Mouse (Mus musculus) adrenal gland, postnatal 36 days (tissue): ENCODE measurements around the gene Dennd2d. TPM values are rescaled to one million over a fixed set of nuclear protein-coding genes. Genes with fewer than 3 reads are reported as not detected.

Source experiments
- DNase-seq, 2 experiments: peaks; one replicate each; pipeline ENCODE4 v3.0.0; 2021; ENCODE audit warnings: mixed read lengths in 1 of 2
- long read RNA-seq, 2 experiments: library from polyadenylated mRNA; stranded (forward); transcript quantifications; one replicate each; pipeline ENCODE4 v2.0.0; 2021; ENCODE audit warnings: borderline sequencing depth in 2 of 2
- total RNA-seq, 2 experiments: library from RNA; stranded (reverse); gene quantifications; 2 replicates each; pipeline ENCODE4 v1.2.3; 2021

Dennd2d gene
- total RNA-seq: 1 to 10 TPM; 2.5 to 4.8 TPM
- long read RNA-seq, experiment 1, full-length matches to known transcripts: 7 of 11 reads
- long read RNA-seq, experiment 1, partial matches to known transcripts: 1 of 11 reads
- long read RNA-seq, experiment 1, other reads (novel, unspliced or antisense): 3 of 11 reads
- long read RNA-seq, experiment 2: 0 reads

DNA sequence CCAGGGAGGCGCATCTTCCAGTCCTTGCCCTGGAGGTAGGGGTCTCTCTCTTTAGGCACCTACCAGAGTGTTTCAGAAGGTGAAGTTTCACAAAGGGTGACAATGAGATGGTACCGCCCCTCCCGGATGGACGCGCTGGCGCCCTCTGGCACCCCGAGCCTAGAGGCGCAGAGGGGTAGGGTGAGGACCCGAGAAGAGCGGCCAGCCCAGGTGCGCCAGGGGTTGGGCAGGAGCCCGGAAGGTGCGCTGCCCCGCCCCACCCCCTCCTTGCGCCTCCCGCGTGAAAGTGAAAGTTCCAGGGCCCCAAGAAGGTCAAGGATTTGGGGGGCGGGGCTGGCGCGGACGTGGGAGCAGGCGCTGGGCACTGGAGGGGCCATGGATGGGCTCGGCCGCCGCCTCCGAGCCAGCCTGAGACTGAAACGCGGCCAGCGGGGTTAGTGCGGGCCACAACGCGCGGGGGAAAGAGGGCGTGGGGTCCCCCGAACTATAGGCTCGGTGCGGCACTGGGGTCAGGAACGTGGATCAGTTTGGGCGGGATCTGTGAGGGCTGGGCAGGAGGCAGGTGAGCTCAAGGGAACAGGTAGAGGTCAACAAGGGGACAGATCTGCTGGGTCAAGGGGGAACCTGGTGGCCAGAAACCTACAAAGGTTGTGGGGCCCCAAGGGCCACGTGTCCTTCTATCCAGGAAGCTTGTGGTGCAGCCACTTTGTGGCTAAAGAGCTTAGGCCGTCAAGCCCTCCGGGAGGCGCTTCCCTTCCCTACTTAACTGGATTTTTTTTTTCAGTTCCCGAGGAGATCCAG is at the start of gene Dennd2d:
TSS of gene Dennd2d (plus strand) at position 125 of the 801 bp plus-strand sequence.
- peak; percentile 62 to 69 for DNase-seq

DNA sequence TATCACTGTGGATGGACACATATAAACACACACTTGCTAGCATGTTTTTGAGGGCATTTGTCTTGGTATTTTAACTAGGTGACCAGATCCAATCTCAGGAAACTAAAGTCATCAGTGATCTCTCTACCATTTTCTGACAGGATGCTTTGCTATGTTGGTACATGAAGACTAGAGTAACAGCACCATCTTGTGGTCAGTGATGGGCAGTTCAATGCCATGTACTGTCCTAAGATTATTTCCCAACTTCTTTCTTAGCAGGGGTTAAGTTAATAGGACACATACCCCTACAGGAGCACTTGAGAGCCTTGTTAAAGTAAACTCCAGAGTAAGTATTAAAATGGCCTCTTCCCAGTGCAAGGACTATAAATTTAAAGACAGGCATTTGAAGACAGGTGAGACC is 33.6 kb upstream of the Dennd2d start:
- DNase-seq: peak; percentile 1 to 19

DNA sequence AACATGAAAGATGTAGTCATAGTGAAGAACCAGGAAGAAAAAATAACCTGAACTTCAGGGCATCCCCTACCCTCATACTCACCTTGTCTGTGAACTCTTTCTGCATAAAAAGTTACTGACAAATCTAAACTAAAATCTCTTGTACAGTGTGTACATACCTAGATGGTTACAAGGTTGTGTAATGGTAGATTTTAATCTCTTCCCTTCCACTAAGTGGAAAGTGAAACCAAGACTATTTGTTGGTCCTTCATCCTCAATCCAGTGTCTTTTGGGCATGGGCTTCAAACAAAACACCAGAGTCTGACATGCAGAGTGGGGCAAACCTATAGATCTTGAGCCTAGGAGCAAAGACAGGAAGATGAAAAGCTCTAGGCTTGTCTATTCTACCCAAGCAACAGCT is 33.2 kb upstream of the Dennd2d start:
- no peak for DNase-seq

DNA sequence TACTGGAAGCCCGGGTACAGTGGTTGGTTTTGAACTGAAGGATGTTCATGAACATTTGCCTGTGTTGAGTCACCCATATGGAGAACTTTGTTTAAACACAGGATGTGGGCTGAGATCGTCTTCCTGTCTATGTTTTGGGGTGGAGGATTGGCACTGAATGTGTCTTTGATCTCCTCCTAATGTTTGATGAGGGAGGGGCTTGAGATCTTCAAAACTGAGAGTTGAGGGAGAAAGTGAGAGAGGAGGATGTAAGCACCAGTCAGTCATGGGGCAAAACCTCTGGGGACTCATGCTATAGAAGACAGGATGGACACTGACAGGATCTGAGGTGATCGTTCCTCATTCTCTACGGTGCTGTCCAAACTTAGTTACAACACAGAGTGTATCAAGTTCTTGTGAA is 32.6 kb upstream of the Dennd2d start:
- DNase-seq: no peak

DNA sequence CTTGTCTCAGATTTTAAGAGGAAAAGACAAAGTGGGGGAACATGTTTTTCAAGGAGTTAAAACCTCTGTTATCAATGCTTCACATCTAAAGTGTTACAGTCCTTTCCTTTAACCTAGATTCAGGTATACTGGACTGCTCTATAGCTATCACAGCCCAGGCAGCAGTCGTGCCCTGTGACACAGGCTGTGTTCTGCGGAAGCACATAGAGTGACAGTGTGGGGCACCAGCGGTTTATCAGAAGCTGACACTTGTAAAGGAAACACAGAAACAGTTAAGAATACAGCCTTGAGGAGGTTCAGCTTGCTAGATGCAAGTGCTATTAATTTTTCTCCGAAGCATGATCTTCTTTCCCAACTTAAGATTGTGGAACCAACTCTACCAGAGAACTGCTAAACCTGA is 29.6 kb upstream of the Dennd2d start:
- no peak for DNase-seq

DNA sequence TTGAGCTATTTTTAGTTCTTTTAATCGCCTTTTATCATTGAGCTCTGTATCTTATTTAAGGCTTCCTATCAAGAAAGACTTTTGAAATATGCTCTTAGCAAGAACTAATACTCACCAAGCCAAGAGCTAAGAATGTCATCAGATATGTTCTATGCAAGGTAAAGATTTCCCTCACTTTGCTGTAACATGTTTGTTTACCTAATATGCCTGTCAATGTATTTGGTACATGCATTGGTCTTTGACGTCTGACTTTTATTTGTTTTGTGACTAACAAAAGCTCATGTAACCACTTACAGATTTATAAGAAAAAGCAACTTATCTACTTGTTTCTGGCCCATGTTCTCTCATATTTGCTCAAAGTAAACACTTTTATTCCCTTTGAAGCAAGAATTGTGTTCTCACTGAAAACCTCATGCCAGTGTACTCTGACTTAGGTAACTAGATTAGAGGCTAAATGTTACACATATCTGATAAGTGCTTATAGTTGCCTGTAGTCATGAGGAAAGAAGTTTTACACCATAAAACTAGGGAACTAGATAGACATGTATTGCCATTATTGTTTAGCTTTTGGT is 24.8 kb upstream of the Dennd2d start:
- DNase-seq: no peak

DNA sequence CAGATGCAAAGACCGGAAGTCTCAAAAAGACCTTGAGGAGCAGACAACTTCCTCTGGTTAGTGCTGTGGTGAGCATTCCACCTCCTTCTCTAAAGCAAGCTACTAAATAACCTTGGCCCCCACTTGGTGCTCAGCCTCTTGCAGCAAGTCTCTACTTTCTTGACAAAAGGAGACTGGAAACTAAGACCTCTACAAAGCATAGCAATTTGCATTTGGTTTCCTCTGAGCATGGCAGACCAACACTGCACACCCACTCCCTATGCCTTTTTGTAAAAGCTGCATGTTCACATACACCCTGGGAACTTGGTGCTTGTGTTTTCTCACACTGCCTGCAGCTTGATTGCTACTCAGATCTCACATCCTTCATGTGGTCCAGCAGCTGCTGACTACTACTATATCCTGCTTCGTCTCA is 20.1 kb upstream of the Dennd2d start:
- DNase-seq: no peak

DNA sequence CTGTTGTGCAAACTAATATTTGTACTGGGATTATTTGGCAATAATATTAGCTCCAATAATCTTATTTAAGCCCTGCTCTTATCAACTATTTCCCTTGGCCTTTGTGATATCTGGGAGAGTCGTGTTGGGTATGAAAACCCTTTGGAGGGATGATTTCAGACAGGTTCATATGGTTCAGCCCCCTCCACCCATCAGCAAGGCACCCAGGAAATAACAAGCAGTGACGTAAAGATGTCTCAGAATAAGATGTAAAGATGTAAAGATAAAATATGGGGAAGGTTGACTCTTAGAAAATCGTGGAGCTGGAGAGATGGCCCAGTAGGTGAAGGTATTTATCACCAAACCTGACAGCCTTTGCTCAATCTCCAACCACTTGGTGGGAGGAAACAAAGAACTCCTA is 19.7 kb upstream of the Dennd2d start:
- no peak for DNase-seq

DNA sequence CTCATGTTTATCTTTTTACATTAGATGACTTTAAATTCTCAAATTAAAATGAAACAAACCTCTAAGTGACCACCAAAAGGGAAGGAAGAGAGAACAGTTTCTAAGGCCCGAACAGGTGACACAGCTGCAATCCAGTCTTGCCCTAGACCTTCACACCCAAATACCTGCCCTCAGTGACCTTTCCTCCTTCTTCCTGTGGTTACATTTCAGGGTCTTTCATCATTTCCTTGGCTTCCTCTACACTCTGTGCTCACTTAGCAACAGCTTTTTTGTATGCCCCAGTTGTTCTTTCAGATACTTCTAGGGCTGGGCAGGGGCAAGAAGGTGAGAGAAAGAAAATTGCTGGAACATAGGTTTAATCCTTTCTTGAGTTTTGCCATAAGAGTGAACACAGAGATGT is 17.5 kb upstream of the Dennd2d start:
- no peak for DNase-seq

DNA sequence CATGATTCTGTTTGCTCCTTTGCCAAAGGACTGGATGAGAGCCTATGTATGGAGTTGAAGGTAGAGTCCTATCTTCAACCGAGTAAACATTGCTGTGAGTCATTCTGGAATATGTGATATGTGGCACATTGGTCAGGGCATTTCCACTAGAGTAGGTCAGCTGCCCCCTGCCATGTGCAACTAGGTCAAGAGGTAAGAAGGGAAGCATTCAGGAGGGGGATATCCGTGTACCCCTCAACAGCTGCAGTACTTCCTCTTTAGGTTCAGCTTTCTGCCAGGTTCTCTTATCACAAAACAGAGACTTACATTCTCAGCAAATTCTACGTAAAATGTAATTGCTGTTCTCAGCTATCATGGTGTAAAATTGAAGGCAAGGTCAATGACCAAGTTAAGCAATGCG is 8.0 kb upstream of the Dennd2d start:
- no peak for DNase-seq

DNA sequence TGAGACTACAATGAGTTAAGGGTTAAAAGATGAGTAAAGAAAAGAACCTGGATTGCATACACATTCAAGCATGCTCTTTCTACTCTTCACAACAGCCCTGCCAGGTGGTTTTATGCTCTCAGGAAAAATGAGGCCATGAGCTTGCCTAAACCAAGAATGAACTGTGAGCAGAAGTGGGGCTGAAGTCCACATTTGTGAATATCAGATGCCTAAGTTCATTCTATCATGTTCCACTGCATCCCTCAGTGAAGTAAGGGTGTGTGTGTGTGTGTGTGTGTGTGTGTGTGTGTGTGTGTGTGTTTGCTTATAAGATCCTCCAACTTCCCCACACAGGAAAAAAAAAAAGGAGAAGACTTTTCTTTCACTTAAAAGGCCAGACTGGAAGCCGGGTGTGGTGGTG is 5.3 kb upstream of the Dennd2d start:
- DNase-seq: no peak

DNA sequence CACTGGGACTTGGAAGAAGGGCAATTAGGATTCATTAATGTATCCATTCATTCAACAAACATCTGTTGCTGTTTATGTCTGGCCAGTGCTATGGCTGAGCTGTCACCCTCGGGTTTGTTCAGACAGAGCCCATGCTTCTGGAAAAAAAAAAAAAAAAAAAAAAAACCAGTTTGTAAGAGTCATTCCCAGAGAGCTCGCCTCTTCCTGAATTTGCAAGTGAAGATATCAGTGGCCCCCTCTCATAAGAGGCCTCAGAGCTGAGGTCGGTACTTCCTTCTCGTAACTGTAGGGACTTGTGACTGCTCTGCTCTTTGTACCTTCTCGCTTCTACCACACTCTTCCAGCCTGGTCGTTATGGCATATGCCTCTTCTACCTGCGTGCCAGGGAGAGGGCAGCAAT is 1.1 kb downstream of the Dennd2d start:
- no peak for DNase-seq

DNA sequence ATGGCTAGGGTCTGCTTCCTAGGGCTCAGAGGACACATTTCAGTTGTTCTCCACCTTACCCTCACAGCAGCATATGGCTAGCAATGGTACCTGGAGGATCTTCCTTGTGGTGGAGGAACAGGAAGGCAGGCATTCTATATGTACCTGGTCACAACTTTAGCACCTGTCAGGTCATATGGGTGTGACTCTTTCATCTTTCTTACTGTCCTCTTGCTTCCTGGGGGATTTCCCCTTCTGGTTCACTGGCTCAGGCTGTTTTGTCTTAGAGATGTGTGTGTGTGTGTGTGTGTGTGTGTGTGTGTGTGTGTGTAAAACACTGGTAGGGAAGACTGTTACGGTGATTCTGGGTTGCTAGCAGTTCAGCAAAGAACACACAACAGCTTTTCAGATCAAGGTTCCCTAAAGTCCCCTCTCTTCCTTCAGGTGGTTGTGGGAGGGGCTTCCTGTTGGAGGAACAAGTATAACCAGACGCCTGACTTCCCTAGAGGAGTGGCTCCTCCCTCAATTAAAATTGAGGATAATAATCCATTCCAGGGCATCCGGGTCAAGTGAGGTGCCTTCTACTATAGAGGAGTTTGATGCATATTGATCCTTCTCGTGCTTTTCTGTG is 1.7 kb downstream of the Dennd2d start:
- DNase-seq: no peak

DNA sequence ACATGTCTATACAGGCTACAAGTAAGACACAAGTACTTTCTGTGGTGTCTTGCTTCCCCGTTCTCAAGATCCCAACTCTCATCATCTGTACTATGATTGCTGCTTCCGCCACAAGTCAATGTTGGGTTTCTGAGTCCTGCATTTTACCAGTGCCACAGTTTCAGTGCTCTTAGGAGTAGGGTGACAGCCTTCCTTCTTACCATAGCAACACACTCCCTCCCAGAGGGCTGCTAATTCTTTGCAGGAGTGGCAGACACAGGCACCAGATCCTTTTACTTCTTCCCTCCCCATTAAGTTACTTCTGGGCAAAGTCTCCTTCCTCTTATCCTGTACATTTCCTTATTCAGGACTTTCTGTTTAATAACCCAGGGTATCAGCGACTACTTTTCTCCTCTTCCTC is 2.7 kb downstream of the Dennd2d start:
- DNase-seq: no peak

DNA sequence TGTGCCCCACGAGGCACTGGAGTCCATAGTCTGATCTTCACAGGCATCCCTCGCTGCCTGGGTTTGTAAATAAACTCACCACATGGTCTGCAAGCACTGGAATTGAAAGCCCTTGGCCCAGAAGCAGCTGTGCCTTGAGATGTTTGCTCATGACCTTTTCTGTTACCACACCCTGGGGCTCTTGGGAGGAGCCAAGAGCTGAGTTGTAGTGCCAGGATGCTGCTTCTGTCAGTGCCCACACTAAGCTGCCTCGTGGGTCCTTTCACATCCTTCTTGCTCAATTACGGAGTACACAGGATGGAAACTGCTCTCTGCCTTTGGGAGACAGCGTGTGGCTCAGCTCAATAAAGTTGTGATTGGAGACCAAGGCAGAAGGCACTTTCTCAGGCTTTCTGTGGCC is 3.6 kb downstream of the Dennd2d start:
- DNase-seq: peak; percentile 15 to 28

DNA sequence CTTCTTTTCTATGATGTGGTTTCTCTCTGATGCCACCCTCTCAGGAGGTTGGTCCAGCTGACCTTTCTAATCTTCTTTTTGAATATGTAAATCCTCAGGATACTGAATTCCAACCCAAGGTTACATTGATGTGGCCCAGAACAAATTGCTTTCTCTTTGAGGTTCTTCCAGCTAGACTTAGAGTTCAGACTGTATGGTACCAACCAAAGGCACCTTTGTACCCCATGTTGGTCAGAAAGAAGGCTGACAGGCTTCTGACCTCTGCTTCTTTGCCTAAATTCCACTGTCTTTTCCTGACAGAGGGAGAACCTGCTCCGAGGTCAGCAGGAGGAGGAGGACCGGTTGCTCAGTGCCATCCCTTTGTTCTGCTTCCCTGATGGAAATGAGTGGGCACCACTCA is 5.3 kb downstream of the Dennd2d start:
- no peak for DNase-seq

DNA sequence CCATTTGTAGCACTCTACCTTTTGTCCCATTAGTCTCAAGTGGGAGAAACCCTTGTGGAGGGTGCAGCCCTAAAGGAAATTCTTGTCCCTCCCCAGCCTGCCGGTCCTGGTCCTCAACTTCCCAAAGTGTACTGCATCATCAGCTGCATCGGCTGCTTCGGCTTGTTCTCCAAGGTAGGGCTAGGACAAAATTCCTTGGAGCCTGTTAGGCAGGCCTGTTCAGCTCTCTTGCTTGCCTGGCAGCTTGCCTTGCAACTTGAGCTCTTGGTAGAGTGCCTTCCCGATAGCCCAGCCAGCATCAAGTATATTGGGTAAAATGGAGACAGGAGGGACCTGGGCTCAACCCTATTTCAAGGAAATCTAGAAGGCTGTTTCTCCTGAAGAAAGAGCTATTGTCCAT is 8.0 kb downstream of the Dennd2d start:
- peak in 1 of 2 experiments; percentile 12 for DNase-seq

DNA sequence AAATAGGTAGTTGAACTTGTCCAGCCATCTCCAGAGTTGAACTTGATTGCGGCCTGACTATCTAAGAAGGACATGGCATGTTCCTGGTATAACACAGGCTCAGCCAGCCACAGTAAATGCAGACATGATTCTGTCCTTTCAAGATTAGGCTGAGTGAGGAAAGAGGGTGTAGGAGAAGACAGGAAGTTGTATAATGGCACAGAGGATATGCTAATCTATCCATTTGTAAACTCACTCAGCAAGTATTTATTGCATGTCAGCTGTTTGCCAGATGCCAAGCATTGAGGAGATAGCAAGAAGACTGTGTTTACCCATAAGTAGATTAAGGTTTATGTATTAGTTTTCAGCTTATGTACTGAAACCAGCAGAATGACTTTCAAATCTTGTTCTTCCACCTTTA is 10.5 kb downstream of the Dennd2d start:
- no peak for DNase-seq

DNA sequence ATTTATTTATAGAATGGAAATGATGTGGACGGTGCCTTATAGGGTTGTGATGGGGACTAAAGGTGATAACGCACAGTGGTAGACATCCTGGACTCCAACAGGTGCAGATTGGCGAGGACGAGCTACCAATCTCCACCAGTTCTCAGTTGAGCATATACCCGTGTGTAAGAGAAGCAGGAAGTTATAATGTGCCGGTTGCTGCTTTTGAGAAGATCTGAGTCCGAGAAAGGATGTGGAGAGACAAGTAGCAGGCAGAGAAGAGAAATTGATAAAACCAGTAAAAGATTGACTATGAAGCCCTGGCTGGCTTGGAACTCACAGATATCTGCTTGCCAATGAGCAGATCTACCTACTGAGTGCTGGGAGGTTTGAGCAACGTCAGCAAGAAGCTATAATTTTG is 11.0 kb downstream of the Dennd2d start:
- no peak for DNase-seq

DNA sequence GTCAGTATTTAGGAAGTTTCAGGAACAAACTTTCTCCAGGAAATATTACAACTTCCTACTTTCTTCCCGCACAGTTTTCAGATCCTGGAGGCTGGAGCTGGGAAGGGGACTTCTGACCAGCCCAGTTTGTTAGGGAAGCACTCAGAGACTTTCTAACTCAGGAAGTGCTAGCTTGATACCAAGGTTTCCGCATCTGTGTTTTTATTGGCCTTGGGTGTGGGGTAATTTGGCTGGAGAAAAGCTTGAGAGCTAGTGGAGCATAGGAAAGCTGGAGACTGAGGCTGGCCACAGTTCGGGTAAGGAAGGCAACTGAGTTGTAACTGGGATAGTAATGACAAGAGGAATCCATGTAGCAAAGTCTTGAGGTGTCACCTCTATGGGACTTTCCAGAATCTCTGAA is 11.7 kb downstream of the Dennd2d start:
- no peak for DNase-seq

DNA sequence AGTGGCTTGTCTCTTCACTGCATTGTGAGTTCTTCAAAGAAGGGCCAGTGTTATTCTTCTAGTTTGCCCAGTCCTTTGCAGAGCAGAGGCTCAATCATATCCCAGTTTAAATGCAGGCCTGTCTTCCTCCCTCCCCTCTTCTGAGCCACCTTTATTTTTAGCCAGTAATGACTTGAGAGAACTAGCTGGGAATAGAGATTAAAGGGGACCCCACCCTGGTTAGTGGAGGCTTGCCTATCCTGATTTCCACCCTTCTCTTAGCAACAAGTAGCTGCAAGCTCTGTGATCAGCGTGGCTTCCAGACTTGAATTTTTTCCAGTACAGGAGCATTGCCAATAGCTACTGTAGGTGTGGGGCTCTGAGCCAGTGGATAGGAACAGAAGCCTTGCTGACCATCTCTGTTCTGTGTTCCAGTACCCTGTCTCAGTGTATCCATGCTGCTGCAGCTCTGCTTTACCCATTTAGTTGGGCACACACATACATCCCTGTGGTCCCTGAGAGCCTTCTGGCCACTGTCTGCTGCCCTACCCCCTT is 12.3 kb downstream of the Dennd2d start:
- DNase-seq: no peak

DNA sequence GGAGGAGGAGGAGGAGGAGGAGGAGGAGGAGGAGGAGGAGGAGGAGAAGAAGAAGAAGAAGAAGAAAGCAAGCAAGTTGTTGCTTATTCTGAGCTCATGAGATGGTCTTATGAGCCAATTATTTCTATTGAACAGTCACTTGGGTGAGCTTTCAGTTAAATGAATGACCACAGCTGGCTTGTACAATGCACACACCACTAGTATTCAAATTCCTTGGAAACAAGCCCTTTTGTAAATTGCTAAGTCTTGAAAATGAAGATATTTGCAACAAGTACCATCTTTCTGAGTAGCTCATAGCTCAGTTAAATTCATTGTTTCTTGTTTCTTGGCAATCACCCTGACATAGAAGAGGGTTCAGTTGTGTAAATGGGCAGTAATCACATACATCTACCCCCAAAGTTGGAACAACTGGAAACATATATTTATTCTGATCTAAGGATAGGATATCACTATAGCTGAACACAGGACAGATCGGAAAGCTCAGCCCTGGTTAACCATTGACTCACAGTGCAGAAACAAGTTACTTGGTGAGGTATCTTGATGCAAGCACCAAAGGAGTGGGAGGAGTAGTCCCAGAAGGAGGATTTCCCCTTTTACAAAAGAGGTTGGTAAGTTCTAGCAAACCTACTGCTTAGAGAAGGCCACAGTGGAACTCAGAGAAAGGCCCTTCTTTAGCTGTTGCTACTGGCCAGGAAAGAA is 13.3 kb downstream of the Dennd2d start:
- no peak for DNase-seq
